Mouse (Mus musculus) limb, embryonic 14.5 days (tissue): ENCODE results near the gene Dhx32. TPM values are rescaled to one million over a fixed set of nuclear protein-coding genes. Genes with fewer than 3 reads are reported as not detected.

Source experiments
- ATAC-seq: fragments of 200-750 bp; cut with Nextera tagmentation; 2 replicates; pipeline ENCODE4 v1.8.0; 2017; ENCODE audit warnings: low read depth, moderate number of reproducible peaks, moderate TSS enrichment; ENCODE audit not compliant: low FRiP score
- DNase-seq: peaks from one replicate; pipeline ENCODE4 v3.0.0-alpha.2; 2015; ENCODE audit warnings: low spot score
- H3K27ac ChIP-seq: fragments of 300-500 bp; sonication (generic); replicated peaks from 2 replicates; pipeline ENCODE4 v1.5.1; 2014; ENCODE audit warnings: low read depth, mild to moderate bottlenecking, low read length, moderate library complexity, mixed read lengths
- H3K27me3 ChIP-seq: fragments of 300-500 bp; sonication (generic); 2 replicates; pipeline ENCODE4 v1.6.1; 2014; ENCODE audit warnings: low read length, mixed read lengths; ENCODE audit not compliant: control insufficient read depth, insufficient read depth
- H3K36me3 ChIP-seq: fragments of 300-500 bp; sonication (generic); 2 replicates; pipeline ENCODE4 v1.6.1; 2014; ENCODE audit warnings: mild to moderate bottlenecking, low read length, moderate library complexity, mixed read lengths; ENCODE audit not compliant: control insufficient read depth, insufficient read depth
- H3K4me1 ChIP-seq: fragments of 300-500 bp; sonication (generic); 2 replicates; pipeline ENCODE4 v1.6.1; 2014; ENCODE audit warnings: antibody characterized with exemption, low read length, mixed read lengths; ENCODE audit not compliant: control insufficient read depth, insufficient read depth
- H3K4me2 ChIP-seq: fragments of 300-500 bp; sonication (generic); replicated peaks from 2 replicates; pipeline ENCODE4 v1.6.1; 2014; ENCODE audit warnings: low read depth, mild to moderate bottlenecking, low read length, moderate library complexity; ENCODE audit not compliant: severe bottlenecking
- H3K4me3 ChIP-seq: fragments of 300-500 bp; sonication (generic); replicated peaks from 2 replicates; pipeline ENCODE4 v1.5.1; 2014; ENCODE audit warnings: low read length
- H3K9ac ChIP-seq: fragments of 300-500 bp; sonication (generic); 2 replicates; pipeline ENCODE4 v1.6.1; 2014; ENCODE audit warnings: mild to moderate bottlenecking, low read depth, low read length, moderate library complexity; ENCODE audit not compliant: severe bottlenecking
- H3K9me3 ChIP-seq: fragments of 300-500 bp; sonication (generic); 2 replicates; pipeline ENCODE4 v1.6.1; 2016; ENCODE audit warnings: low read length; ENCODE audit not compliant: control insufficient read depth
- POLR2A ChIP-seq: fragments of 200-500 bp; IDR thresholded peaks from 2 replicates; pipeline ENCODE4 v1.8.0; 2012; ENCODE audit warnings: inconsistent platforms, mild to moderate bottlenecking, moderate library complexity, borderline replicate concordance; ENCODE audit not compliant: insufficient read depth, insufficient read length; ENCODE audit errors: extremely low read depth
- WGBS: fragments of 180-500 bp; shearing (Covaris S2); extraction: QIAGEN DNeasy Blood & Tissue Kit; methylation state at CpG from one replicate; pipeline ENCODE4 v1.1.7; 2014; 5-methylcytosine and 5-hydroxymethylcytosine counted together
- polyA plus RNA-seq, 2 experiments: library from polyadenylated mRNA; depleted of rRNA in 1 of 2; stranded (reverse) in 1 of 2; unstranded in 1 of 2; fragments of >200 nt; fragmentation: Nextera tagmentation in 1 of 2; extraction: Ambion mirVana in 1 of 2; gene quantifications; 2 replicates each; pipeline versions ENCODE4 v1.2.1 to v1.2.3; 2012 to 2014

Gene Dhx32
- polyA plus RNA-seq (2012; rRNA removed), result 14.6 and 15.5 TPM in 2 replicates
- polyA plus RNA-seq (2014; fragmentation: Nextera tagmentation; extraction: Ambion mirVana), result 21.7 and 22.7 TPM in 2 replicates

DNA sequence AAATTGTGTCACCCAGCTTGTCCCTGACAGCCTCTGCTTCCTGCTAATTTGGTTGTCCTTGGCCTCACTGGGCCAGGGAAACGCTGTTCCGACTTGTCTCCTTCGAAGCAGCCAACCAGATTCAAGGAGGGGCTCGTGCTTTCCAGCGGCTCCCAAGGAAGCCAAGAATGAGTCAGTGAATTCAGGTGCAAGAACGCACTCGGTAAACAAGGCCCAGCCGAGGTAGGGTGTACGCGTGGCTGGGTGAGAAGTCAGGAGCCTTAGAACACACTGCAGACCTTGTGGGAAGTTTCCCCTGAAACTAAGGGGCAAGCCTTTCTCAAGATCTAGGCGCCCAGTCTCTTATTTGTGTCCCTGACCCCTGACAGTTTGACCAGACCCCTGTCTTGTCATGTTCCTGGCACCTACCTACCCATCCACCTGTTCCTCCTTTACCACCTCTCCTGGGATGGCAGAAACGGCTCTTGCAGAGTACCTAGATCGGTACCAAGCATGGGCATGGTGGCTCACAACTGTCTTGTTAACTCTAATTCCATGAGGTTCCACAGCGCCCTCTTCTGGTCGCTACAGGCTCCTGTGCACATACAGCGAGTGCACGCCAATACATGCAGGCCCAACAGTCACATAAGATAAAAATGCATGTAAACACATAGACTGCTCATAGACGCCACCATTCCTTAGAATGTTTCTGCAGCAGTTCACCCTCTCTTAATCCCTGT lies at the start of gene Dhx32:
Gene Dhx32, minus strand, starts transcription at position 10 of the 719 bp plus-strand sequence.
- no peaks in the 10 kb centered on the region for H3K9me3 ChIP-seq
- no peak within 1 kb of the TSS for H3K27ac ChIP-seq
- H3K27me3 ChIP-seq, result no peaks in the 10 kb centered on the region
- no peaks in the 10 kb centered on the region for H3K36me3 ChIP-seq
- H3K4me1 ChIP-seq, result peaks cover 3% of the 10 kb centered on the region; the same call in 1 of the 2 replicates
- no peak within 1 kb of the TSS for H3K4me3 ChIP-seq
- no peak within 1 kb of the TSS for H3K4me2 ChIP-seq
- no peak for TF ChIP-seq POLR2A
- ATAC-seq, result no peak
- no peak within 1 kb of the TSS for H3K9ac ChIP-seq
- WGBS, result 22% methylated on average over 18 of the region's 18 CpGs
- DNase-seq, result peak; percentile 64

DNA sequence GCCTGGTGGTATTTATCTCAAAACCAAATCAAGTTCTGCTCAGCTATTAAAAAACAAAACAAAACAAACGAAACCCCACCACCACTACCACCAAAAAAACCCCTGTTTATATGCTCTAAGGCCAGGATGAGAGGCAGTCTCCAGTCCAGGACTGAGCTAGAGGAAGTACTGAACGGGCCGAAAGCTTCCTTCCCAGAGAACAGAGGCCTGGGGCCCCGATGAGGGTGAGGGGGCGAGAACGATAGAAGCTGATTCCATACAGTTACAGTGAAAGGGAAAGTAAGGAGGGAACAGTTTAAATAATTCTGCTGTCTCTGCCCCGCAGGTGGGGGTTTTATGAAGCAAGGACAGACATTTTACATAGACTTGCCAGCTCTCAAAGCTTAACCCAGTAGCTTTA lies 47.1 kb upstream of the Dhx32 start:
- Histone ChIP-seq H3K4me1 (peaks cover 3% of the 10 kb centered on the region; the same call in 1 of the 2 replicates), H3K9ac (no peak overlapping the region), H3K4me3 (no peak overlapping the region), H3K27ac (no peak overlapping the region; the same call in 1 of the 2 replicates), H3K4me2 (no peak overlapping the region), H3K36me3 (no peaks in the 10 kb centered on the region), H3K27me3 (no peaks in the 10 kb centered on the region), H3K9me3 (no peaks in the 10 kb centered on the region)
- TF ChIP-seq POLR2A, result no peak
- DNase-seq, result no peak
- ATAC-seq, result no peak
- 45% methylated on average over 7 of the region's 7 CpGs for WGBS

DNA sequence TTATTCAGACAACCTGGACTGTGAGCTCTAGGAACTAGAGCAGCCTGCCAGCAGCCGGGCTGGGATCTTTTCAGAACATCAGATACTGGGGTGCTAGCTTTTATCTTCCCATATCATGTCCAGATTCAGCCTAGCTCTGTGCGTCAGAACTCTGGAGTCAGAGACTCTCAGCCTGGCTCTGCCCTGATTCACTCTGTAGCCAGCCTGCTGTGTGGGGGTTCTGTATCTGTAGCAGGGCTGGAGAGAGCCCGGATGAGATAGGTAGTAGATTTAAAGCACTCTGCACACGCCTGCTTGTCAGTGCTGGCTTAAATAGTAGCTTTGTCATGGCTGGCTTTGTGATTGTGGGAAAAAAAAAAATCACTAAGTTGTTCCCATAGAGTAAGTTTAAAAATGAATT lies 46.0 kb upstream of the Dhx32 start:
- no peak for DNase-seq
- no peak overlapping the region for H3K4me3 ChIP-seq
- no peaks in the 10 kb centered on the region for H3K27me3 ChIP-seq
- 51% methylated on average over 4 of the region's 4 CpGs for WGBS
- no peaks in the 10 kb centered on the region for H3K9me3 ChIP-seq
- no peak overlapping the region for H3K4me2 ChIP-seq
- TF ChIP-seq POLR2A, result no peak
- peaks cover 3% of the 10 kb centered on the region; the same call in 1 of the 2 replicates for H3K4me1 ChIP-seq
- no peaks in the 10 kb centered on the region for H3K36me3 ChIP-seq
- H3K27ac ChIP-seq, result no peak overlapping the region
- ATAC-seq, result no peak
- no peak overlapping the region for H3K9ac ChIP-seq

DNA sequence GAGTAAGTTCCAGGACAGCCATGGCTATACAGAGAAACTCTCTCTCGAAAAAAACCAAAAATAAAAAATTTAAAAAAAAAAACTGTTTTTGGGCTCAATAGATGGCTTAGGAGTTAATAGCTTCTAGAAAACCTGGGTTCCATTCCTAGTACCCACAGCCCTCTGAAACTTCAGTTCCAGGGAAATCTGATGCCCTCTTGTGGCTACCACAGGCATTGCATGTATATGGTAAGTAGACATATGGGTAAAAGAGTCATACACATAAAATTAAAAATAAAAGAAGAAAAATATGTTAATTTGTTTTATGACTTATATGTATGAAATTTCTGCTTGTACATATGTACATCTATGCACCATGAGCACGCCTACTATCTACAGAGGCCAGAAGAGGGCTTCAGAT lies 42.1 kb upstream of the Dhx32 start:
- H3K27me3 ChIP-seq, result no peaks in the 10 kb centered on the region
- WGBS, result 93% methylated on average over 2 of the region's 2 CpGs
- H3K4me3 ChIP-seq, result no peak overlapping the region
- no peak for ATAC-seq
- no peaks in the 10 kb centered on the region for H3K9me3 ChIP-seq
- H3K27ac ChIP-seq, result no peak overlapping the region
- no peak overlapping the region for H3K4me2 ChIP-seq
- TF ChIP-seq POLR2A, result no peak
- DNase-seq, result no peak
- H3K36me3 ChIP-seq, result no peaks in the 10 kb centered on the region
- H3K9ac ChIP-seq, result no peak overlapping the region
- peaks cover 2% of the 10 kb centered on the region; the same call in 1 of the 2 replicates for H3K4me1 ChIP-seq

DNA sequence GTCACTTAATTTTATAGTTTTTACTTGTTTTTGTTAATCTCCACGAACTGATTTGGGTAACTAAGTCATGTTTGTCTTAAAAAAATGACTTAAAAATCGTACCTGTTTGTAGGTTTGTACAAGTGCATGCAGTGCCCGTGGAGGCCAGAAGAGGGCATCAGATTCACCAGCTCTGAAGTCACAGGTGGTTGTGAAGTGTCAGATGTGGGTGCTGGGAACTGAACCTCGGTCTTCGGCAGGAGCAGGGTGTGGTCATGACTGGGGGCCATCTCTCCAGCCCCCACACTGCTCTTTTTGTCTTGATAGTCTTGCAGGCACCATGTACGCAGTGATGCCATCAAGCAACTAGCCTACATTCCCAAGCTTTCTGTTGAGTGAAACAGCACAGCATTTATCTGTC lies 41.2 kb upstream of the Dhx32 start:
- WGBS, result 79% methylated on average over 6 of the region's 6 CpGs
- no peak for ATAC-seq

DNA sequence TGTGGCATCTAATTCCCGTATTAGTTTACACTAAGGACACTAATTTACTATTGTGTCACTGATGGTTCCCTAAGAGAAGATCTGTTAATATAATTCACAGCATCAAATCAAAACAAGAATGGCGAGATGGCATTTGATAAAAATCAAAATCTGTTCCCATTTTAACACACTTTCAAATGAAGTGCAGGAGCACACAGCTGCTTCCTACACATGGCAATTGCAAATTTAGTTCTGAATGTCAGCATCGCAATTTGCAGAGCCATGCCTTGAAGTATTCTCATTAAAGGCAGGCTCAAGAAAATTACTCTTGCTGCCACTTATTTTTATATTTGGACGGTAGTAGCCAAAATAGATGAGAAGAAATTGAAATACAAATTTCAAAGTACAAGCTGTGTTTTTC lies 30.8 kb upstream of the Dhx32 start:
- Histone ChIP-seq H3K9me3 (no peaks in the 10 kb centered on the region), H3K27me3 (no peaks in the 10 kb centered on the region), H3K27ac (no peak overlapping the region), H3K4me2 (no peak overlapping the region), H3K4me3 (no peak overlapping the region), H3K4me1 (no peaks in the 10 kb centered on the region), H3K36me3 (no peaks in the 10 kb centered on the region), H3K9ac (no peak overlapping the region)
- no peak for ATAC-seq
- 73% methylated on average over 4 of the region's 4 CpGs for WGBS
- no peak for TF ChIP-seq POLR2A
- DNase-seq, result no peak

More for the DNA sequence above, 41.2 kb upstream of the Dhx32 start:
- Histone ChIP-seq H3K9me3 (no peaks in the 10 kb centered on the region), H3K4me2 (no peak overlapping the region), H3K4me1 (no peaks in the 10 kb centered on the region), H3K36me3 (no peaks in the 10 kb centered on the region), H3K27ac (no peak overlapping the region), H3K27me3 (no peaks in the 10 kb centered on the region), H3K9ac (no peak overlapping the region), H3K4me3 (no peak overlapping the region)
- TF ChIP-seq POLR2A, result no peak
- DNase-seq, result no peak
